Mouse (Mus musculus) heart, embryonic 13.5 days (tissue): ENCODE data around the gene Tnk1. TPM values are rescaled to one million over a fixed set of nuclear protein-coding genes. Genes with fewer than 3 reads are reported as not detected.

ENCODE experiments used
- ATAC-seq: fragments of 200-750 bp; cut with Nextera tagmentation; 2 replicates; pipeline ENCODE4 v1.8.0; 2017; ENCODE audit warnings: moderate TSS enrichment; ENCODE audit not compliant: insufficient number of reproducible peaks, low FRiP score, low TSS enrichment; ENCODE audit errors: extremely low read depth
- H3K27ac ChIP-seq: fragments of 300-500 bp; sonication (generic); replicated peaks from 2 replicates; pipeline ENCODE4 v1.5.1; 2015; ENCODE audit warnings: moderate library complexity, mild to moderate bottlenecking, inconsistent platforms
- H3K27me3 ChIP-seq: fragments of 300-500 bp; sonication (generic); replicated peaks from 2 replicates; pipeline ENCODE4 v1.6.1; 2015; ENCODE audit warnings: mild to moderate bottlenecking, inconsistent platforms
- H3K36me3 ChIP-seq: fragments of 300-500 bp; sonication (generic); 2 replicates; pipeline ENCODE4 v1.6.1; 2015; ENCODE audit warnings: mild to moderate bottlenecking, inconsistent platforms
- H3K4me1 ChIP-seq: fragments of 300-500 bp; sonication (generic); 2 replicates; pipeline ENCODE4 v1.6.1; 2015; ENCODE audit warnings: inconsistent platforms
- H3K4me2 ChIP-seq: fragments of 300-500 bp; sonication (generic); 2 replicates; pipeline ENCODE4 v1.6.1; 2015; ENCODE audit warnings: inconsistent platforms, mild to moderate bottlenecking, moderate library complexity
- H3K4me3 ChIP-seq: fragments of 300-500 bp; sonication (generic); 2 replicates; pipeline ENCODE4 v1.5.1; 2015; ENCODE audit warnings: moderate library complexity, mild to moderate bottlenecking, inconsistent platforms
- H3K9ac ChIP-seq: fragments of 300-500 bp; sonication (generic); 2 replicates; pipeline ENCODE4 v1.6.1; 2015; ENCODE audit warnings: inconsistent platforms, mild to moderate bottlenecking, moderate library complexity
- H3K9me3 ChIP-seq: fragments of 300-500 bp; sonication (generic); 2 replicates; pipeline ENCODE4 v1.6.1; 2016; ENCODE audit warnings: inconsistent platforms
- WGBS: fragments of 180-500 bp; shearing (Covaris S2); methylation state at CpG from one replicate; pipeline ENCODE4 v1.1.7; 2015; ENCODE audit warnings: mixed read lengths; 5-methylcytosine and 5-hydroxymethylcytosine counted together
- polyA plus RNA-seq: library from polyadenylated mRNA; unstranded; fragments of >200 nt; fragmentation: Nextera tagmentation; extraction: Ambion mirVana; gene quantifications from 2 replicates; pipeline ENCODE4 v1.2.1, GENCODE M21; 2015

Tnk1 gene
- polyA plus RNA-seq, 1 experiment from 2014 or later, result 0.56 TPM

DNA sequence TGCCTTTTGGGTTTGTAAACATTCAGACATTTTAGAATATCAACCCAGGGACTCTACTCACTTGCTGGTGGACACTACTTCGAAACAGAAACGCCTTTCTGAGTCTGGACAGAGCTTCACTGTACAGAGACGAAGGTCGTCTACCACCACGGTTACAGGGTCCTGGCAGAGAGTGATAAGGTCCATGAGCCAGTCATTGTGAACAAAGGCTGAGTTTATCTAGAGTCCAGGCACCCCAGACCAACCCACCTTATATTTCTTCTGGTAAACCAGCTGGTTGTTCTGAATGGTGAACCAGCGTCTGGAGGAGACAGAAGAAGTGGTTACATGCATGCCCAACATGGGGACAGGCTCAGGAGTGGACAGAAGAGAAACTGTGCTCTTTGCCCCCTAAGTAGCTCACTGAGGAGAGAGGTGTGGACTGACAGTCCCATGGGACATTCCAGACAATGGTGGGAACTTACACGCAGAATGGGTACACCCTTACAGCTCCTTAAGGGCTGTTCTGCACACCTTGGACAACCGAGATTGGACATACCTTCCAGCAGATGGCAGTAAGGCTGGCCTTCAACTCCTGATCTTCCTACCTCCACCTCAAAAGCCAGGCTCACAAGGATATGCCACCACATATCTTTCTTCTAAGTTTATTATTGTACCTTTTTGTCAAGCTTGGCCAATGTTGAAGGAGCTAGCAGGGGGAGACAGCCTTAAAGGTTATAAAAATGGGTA lies 28.5 kb upstream of the Tnk1 start:
- H3K27ac ChIP-seq, result no peak overlapping the region
- peak overlapping the region; percentile 4; the same call in 1 of the 2 replicates for H3K4me2 ChIP-seq
- peaks cover 60% of the 10 kb centered on the region for H3K4me1 ChIP-seq
- 41% methylated on average over 8 of the region's 8 CpGs for WGBS
- no peaks in the 10 kb centered on the region for H3K36me3 ChIP-seq
- no peak for ATAC-seq
- peaks cover 6% of the 10 kb centered on the region; the same call in 1 of the 2 replicates for H3K27me3 ChIP-seq
- no peaks in the 10 kb centered on the region for H3K9me3 ChIP-seq
- no peak overlapping the region for H3K4me3 ChIP-seq
- no peak overlapping the region for H3K9ac ChIP-seq

DNA sequence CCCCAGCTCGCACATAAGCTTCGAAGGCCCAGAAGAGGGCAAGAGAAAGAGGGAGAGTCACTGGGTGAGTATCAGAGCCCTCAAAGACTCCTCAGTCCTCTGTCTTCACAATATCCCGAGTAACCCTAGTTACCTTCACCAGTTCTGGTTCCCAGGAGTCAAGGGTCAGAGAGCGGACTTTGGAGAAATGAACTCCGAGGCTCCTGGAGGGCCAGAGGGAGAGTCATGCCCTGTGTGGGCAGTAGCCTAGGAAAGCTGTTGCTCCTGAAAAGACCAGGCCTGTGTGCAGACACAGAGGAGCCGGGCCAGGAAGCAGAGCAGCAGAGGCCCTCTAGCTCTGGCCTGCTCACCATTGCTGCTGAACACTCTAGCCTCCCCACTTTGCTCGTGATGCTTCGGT lies 26.1 kb upstream of the Tnk1 start:
- Histone ChIP-seq H3K9ac (peak overlapping the region; percentile 52; the same call in 1 of the 2 replicates), H3K9me3 (no peaks in the 10 kb centered on the region), H3K4me3 (no peak overlapping the region), H3K27me3 (peaks cover 6% of the 10 kb centered on the region; the same call in 1 of the 2 replicates), H3K36me3 (no peaks in the 10 kb centered on the region), H3K27ac (peak overlapping the region; percentile 54), H3K4me1 (peaks cover 53% of the 10 kb centered on the region), H3K4me2 (peak overlapping the region; percentile 20; the same call in 1 of the 2 replicates)
- ATAC-seq, result no peak
- 70% methylated on average over 8 of the region's 8 CpGs for WGBS

GRCm38 (mm10) chr11:69884240-69884639 lies 25.7 kb upstream of the Tnk1 start:
- ATAC-seq, result no peak

GRCm38 (mm10) chr11:69883527-69884151 lies 25.1 kb upstream of the Tnk1 start:
- Histone ChIP-seq H3K36me3 (no peaks in the 10 kb centered on the region), H3K27me3 (no peaks in the 10 kb centered on the region), H3K27ac (peak overlapping the region; percentile 54; the same call in 1 of the 2 replicates), H3K9ac (no peak overlapping the region), H3K9me3 (no peaks in the 10 kb centered on the region), H3K4me2 (no peak overlapping the region), H3K4me1 (peaks cover 57% of the 10 kb centered on the region), H3K4me3 (no peak overlapping the region)
- WGBS, result 78% methylated on average over 8 of the region's 8 CpGs
- ATAC-seq, result no peak

More at GRCm38 (mm10) chr11:69884240-69884639, 25.7 kb upstream of the Tnk1 start:
- H3K9me3 ChIP-seq, result no peaks in the 10 kb centered on the region
- peak overlapping the region; percentile 20; the same call in 1 of the 2 replicates for H3K4me2 ChIP-seq
- H3K9ac ChIP-seq, result peak overlapping the region; percentile 52; the same call in 1 of the 2 replicates
- peaks cover 2% of the 10 kb centered on the region; the same call in 1 of the 2 replicates for H3K27me3 ChIP-seq
- peaks cover 53% of the 10 kb centered on the region for H3K4me1 ChIP-seq
- H3K27ac ChIP-seq, result peak overlapping the region; percentile 54
- H3K36me3 ChIP-seq, result no peaks in the 10 kb centered on the region
- WGBS, result 64% methylated on average over 9 of the region's 9 CpGs
- no peak overlapping the region for H3K4me3 ChIP-seq

DNA sequence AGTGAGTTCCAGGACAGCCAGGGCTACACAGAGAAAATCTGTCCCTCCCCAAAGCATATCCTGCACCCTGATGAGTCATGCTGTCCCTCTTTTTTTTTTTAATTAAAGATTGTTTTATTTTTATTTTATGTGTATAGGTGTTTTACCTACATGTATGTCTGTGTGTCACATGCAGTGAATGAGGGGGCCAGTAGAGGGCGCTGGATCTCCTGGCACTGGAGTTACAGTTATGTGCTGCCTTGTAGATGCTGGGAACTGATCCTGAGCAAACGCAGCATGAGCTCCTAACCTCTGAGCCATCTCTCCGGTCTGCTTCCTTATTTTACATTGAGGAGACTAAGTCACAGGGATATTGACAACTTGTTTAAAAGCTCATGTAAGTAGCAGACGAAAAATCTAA lies 24.5 kb upstream of the Tnk1 start:
- H3K9me3 ChIP-seq, result no peaks in the 10 kb centered on the region
- H3K36me3 ChIP-seq, result no peaks in the 10 kb centered on the region
- 63% methylated on average over 4 of the region's 4 CpGs for WGBS
- no peak for ATAC-seq
- no peak overlapping the region for H3K4me3 ChIP-seq
- H3K4me2 ChIP-seq, result no peak overlapping the region
- no peak overlapping the region for H3K27ac ChIP-seq
- no peak overlapping the region for H3K9ac ChIP-seq
- H3K4me1 ChIP-seq, result peaks cover 62% of the 10 kb centered on the region
- H3K27me3 ChIP-seq, result no peaks in the 10 kb centered on the region

- no peak for ATAC-seq
- Histone ChIP-seq H3K4me3 (peak overlapping the region; percentile 64), H3K4me2 (peak overlapping the region; percentile 91), H3K27ac (peak overlapping the region; percentile 92), H3K9me3 (no peaks in the 10 kb centered on the region), H3K9ac (peak overlapping the region; percentile 84), H3K4me1 (peaks cover 60% of the 10 kb centered on the region), H3K27me3 (no peaks in the 10 kb centered on the region), H3K36me3 (no peaks in the 10 kb centered on the region)
- 57% methylated on average over 21 of the region's 21 CpGs for WGBS
These were observed 23.5 kb upstream of the Tnk1 start for GRCm38 (mm10) chr11:69881787-69882670.

GRCm38 (mm10) chr11:69880853-69881603 lies 22.5 kb upstream of the Tnk1 start, which contains the start of gene Kctd11:
Gene Kctd11 (minus strand): TSS chr11:69881406.
- peak within 1 kb of the TSS; percentile 64 for H3K4me3 ChIP-seq
- H3K4me1 ChIP-seq, result peaks cover 69% of the 10 kb centered on the region
- peak within 1 kb of the TSS; percentile 92 for H3K27ac ChIP-seq
- H3K9ac ChIP-seq, result peak within 1 kb of the TSS; percentile 84
- no peaks in the 10 kb centered on the region for H3K27me3 ChIP-seq
- 0% methylated on average over 46 of the region's 46 CpGs for WGBS
- no peaks in the 10 kb centered on the region for H3K9me3 ChIP-seq
- H3K36me3 ChIP-seq, result no peaks in the 10 kb centered on the region
- H3K4me2 ChIP-seq, result peak within 1 kb of the TSS; percentile 91
- peak; percentile 85 for ATAC-seq

- Histone ChIP-seq H3K9me3 (no peaks in the 10 kb centered on the region), H3K4me3 (peak overlapping the region; percentile 64), H3K36me3 (no peaks in the 10 kb centered on the region), H3K4me1 (peaks cover 72% of the 10 kb centered on the region), H3K27me3 (no peaks in the 10 kb centered on the region), H3K9ac (peak overlapping the region; percentile 84), H3K27ac (peak overlapping the region; percentile 92), H3K4me2 (peak overlapping the region; percentile 91)
- WGBS, result under 1% methylated on average over 18 of the region's 18 CpGs
- peak; percentile 1; the same call in 1 of the 2 replicates for ATAC-seq
These were observed 21.9 kb upstream of the Tnk1 start for GRCm38 (mm10) chr11:69880506-69880852.

DNA sequence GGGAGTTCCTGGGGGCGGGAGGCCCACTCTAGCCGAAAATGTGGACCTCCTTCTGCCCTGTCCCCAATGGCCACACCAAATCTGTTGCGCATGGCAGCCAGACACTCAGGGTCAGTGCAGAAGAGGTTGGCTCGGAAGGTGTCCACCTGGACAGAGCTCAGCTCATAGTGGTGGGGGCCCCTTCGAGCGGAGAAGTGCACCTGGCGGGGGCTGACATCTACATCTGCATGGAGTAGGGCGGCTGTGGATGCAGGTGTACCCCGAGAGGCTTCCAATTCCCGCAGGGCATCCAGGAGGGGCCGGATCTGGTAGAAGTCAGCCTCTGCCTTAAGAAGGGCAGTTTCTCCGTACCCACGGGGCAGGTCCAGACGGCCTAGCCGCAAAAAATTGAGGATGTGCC lies 21.2 kb upstream of the Tnk1 start:
- peaks cover 65% of the 10 kb centered on the region for H3K4me1 ChIP-seq
- H3K27ac ChIP-seq, result no peak overlapping the region
- peak overlapping the region; percentile 91 for H3K4me2 ChIP-seq
- no peak for ATAC-seq
- H3K4me3 ChIP-seq, result peak overlapping the region; percentile 64
- peak overlapping the region; percentile 84 for H3K9ac ChIP-seq
- 57% methylated on average over 15 of the region's 15 CpGs for WGBS
- H3K27me3 ChIP-seq, result no peaks in the 10 kb centered on the region
- H3K36me3 ChIP-seq, result no peaks in the 10 kb centered on the region
- H3K9me3 ChIP-seq, result no peaks in the 10 kb centered on the region

- WGBS, result 79% methylated on average over 6 of the region's 6 CpGs
- Histone ChIP-seq H3K9me3 (no peaks in the 10 kb centered on the region), H3K27me3 (no peaks in the 10 kb centered on the region), H3K36me3 (no peaks in the 10 kb centered on the region), H3K27ac (no peak overlapping the region), H3K4me2 (peak overlapping the region; percentile 91), H3K9ac (peak overlapping the region; percentile 84), H3K4me3 (peak overlapping the region; percentile 64), H3K4me1 (peaks cover 57% of the 10 kb centered on the region)
- ATAC-seq, result no peak
These were observed 20.4 kb upstream of the Tnk1 start for GRCm38 (mm10) chr11:69878952-69879351.
